ENCODE assay signal across 25 mouse cellular contexts in genomic region chr15:96466362-96466903, GRCm38 (mm10). TPM values are rescaled to one million over a fixed set of nuclear protein-coding genes. Genes with fewer than 3 reads are reported as not detected.
DNase-seq lines count a peak whose midpoint lies in the region; ATAC-seq lines count a peak whose summit lies in the region.
"Had no signal": no experiment of that assay in that cellular context is flagged by ENCODE, and none has a peak within 500 bp of the region (broad histone marks: within the 10 kb centered on the region; RNA-seq: fewer than 3 reads in every experiment).

No protein-coding gene starts in this region.

- H3K4me1 ChIP-seq in hindbrain, embryonic 12.5 days, result peaks cover 8% of the 10 kb centered on the region
- H3K4me1 ChIP-seq: embryonic facial prominence, embryonic 12.5 days had no signal

- ATAC-seq in granulocyte monocyte progenitor cell, adult 5-6 weeks (replicated peaks; ENCODE audit: poor library complexity, severe bottlenecking), result peak; percentile 91
- no peak for ATAC-seq in hindbrain, embryonic 12.5 days (ENCODE audit: low FRiP score)
- ATAC-seq: liver, embryonic 12.5 days had no signal

- H3K9me3 ChIP-seq in hindbrain, embryonic 12.5 days (replicated peaks), result no peaks in the 10 kb centered on the region
- H3K9me3 ChIP-seq: embryonic facial prominence, embryonic 12.5 days; forebrain, embryonic 12.5 days; limb, embryonic 13.5 days; neural tube, embryonic 15.5 days; stomach, embryonic 15.5 days had no signal

- WGBS in hindbrain, embryonic 12.5 days, result 92% methylated on average over 13 of the region's 13 CpGs

- DNase-seq in adrenal gland, adult (ENCODE audit: inconsistent age in 2 of 2, low spot score in 1 of 2), result peak; percentile 66 to 86
- DNase-seq in adrenal gland, postnatal 4 days (ENCODE audit: low spot score in 2 of 2), result no peak
- DNase-seq in urinary bladder, postnatal 4 days (ENCODE audit: low spot score in 2 of 2), result peak; percentile 16 to 36
- no peak for DNase-seq in urinary bladder, adult 18-20 months (ENCODE audit: low spot score in 2 of 2)
- DNase-seq in testis, postnatal 10 days (ENCODE audit: low spot score), result peak; percentile 29
- no peak for DNase-seq in thymus, postnatal 0 days (ENCODE audit: low spot score)
- DNase-seq: cerebellum, adult 11-12 months; cerebellum, postnatal 14 days; gastrocnemius, adult 2 months; heart, postnatal 10 days; kidney, postnatal 25 days; lung, adult 2 months; lung, postnatal 36 days; right cerebral cortex, adult 18-20 months; right cerebral cortex, postnatal 4 days had no signal

- no peak overlapping the region for H3K4me2 ChIP-seq in hindbrain, embryonic 12.5 days (replicated peaks)
- H3K4me2 ChIP-seq: embryonic facial prominence, embryonic 12.5 days; forebrain, embryonic 12.5 days; heart, embryonic 11.5 days; limb, embryonic 13.5 days; liver, embryonic 12.5 days; midbrain, embryonic 11.5 days; neural tube, embryonic 15.5 days; stomach, embryonic 15.5 days had no signal

- no peaks in the 10 kb centered on the region for H3K27me3 ChIP-seq in hindbrain, embryonic 12.5 days
- H3K27me3 ChIP-seq: embryonic facial prominence, embryonic 12.5 days; forebrain, embryonic 12.5 days; limb, embryonic 13.5 days; liver, embryonic 12.5 days; neural tube, embryonic 15.5 days; stomach, embryonic 15.5 days had no signal

- H3K4me3 ChIP-seq in hindbrain, embryonic 12.5 days, result no peak overlapping the region
- H3K4me3 ChIP-seq: embryonic facial prominence, embryonic 12.5 days; forebrain, embryonic 12.5 days; gastrocnemius, adult 2 months; limb, embryonic 13.5 days; liver, embryonic 12.5 days; neural tube, embryonic 15.5 days; stomach, embryonic 15.5 days had no signal

- H3K27ac ChIP-seq in hindbrain, embryonic 12.5 days, result no peak overlapping the region
- H3K27ac ChIP-seq: embryonic facial prominence, embryonic 12.5 days; forebrain, embryonic 12.5 days; gastrocnemius, adult 2 months; limb, embryonic 13.5 days; liver, embryonic 12.5 days; neural tube, embryonic 15.5 days; stomach, embryonic 15.5 days had no signal

- no peaks in the 10 kb centered on the region for H3K36me3 ChIP-seq in hindbrain, embryonic 12.5 days
- H3K36me3 ChIP-seq: embryonic facial prominence, embryonic 12.5 days; forebrain, embryonic 12.5 days; limb, embryonic 13.5 days; liver, embryonic 12.5 days; neural tube, embryonic 15.5 days; stomach, embryonic 15.5 days had no signal

- no peak overlapping the region for H3K9ac ChIP-seq in hindbrain, embryonic 12.5 days
- H3K9ac ChIP-seq: embryonic facial prominence, embryonic 12.5 days; forebrain, embryonic 12.5 days; limb, embryonic 13.5 days; liver, embryonic 12.5 days; neural tube, embryonic 15.5 days; stomach, embryonic 15.5 days had no signal

RNA-seq across cellular contexts. Expression of gene Scaf11, which starts 5.8 kb away (rescaled TPM):
- total RNA-seq in adrenal gland, postnatal 4 days (2021), result 100 to 1,000 TPM; 105 to 109 TPM
- 88.4 and 105 TPM in 2 replicates for total RNA-seq in granulocyte monocyte progenitor cell, adult 5-6 weeks (2014; fragmentation: Nextera tagmentation)
- 126 and 137 TPM in 2 replicates for total RNA-seq in granulocyte monocyte progenitor cell, adult 5-6 weeks (2017)
- polyA plus RNA-seq in thymus, postnatal 0 days (2015; fragmentation: Nextera tagmentation; extraction: Ambion mirVana), result 70.8 and 88.6 TPM in 2 replicates
- polyA plus RNA-seq in hindbrain, embryonic 12.5 days (2016; fragmentation: Nextera tagmentation; extraction: Ambion mirVana), result 81.3 and 84.2 TPM in 2 replicates

Comparison
In these comparisons a context has a peak if more than half of its experiments do, and no peak if none do; other contexts are left out.
1. DNase-seq: peak in adrenal gland, adult (2 of 2), urinary bladder, postnatal 4 days (2 of 2) and testis, postnatal 10 days (single experiment); none in adrenal gland, postnatal 4 days (0 of 2), urinary bladder, adult 18-20 months (0 of 2) and thymus, postnatal 0 days (single experiment).